Mouse (Mus musculus): Measurements from ENCODE around the gene Fxyd1. TPM values are rescaled to one million over a fixed set of nuclear protein-coding genes. Genes with fewer than 3 reads are reported as not detected.
A peak's percentile ranks its signal among the peaks of the same experiment; 100 is the strongest.

Gene Fxyd1
- polyA plus RNA-seq, 1 experiment from 2014 or later: 78.9 TPM

GRCm38 (mm10) chr7:31097583-31098248 lies 40.7 kb upstream of the Fxyd1 start:
- 44% methylated on average over 20 of the region's 20 CpGs for WGBS

GRCm38 (mm10) chr7:31096892-31097564 lies 40.0 kb upstream of the Fxyd1 start:
- H3K27me3 ChIP-seq (replicated peaks; ENCODE audit: control insufficient read depth, insufficient read depth, low read length): no peaks in the 10 kb centered on the region
- H3K4me1 ChIP-seq (replicated peaks; ENCODE audit: control insufficient read depth, insufficient read depth, low read length): no peaks in the 10 kb centered on the region
- no peak overlapping the region for H3K4me2 ChIP-seq (replicated peaks; ENCODE audit: low read depth)
- no peak overlapping the region for H3K27ac ChIP-seq (ENCODE audit: low read depth, low read length)
- no peak overlapping the region for H3K4me3 ChIP-seq (ENCODE audit: low read depth, low read length)
- TF ChIP-seq CTCF (IDR thresholded peaks at IDR 0.05; ENCODE audit: low read depth): no peak
- ATAC-seq: no peak
- 77% methylated on average over 9 of the region's 9 CpGs for WGBS
- H3K9ac ChIP-seq (ENCODE audit: low read depth, low read length): no peak overlapping the region
- H3K36me3 ChIP-seq (ENCODE audit: control insufficient read depth, insufficient read depth): no peaks in the 10 kb centered on the region
- no peaks in the 10 kb centered on the region for H3K9me3 ChIP-seq (ENCODE audit: control insufficient read depth)

More at GRCm38 (mm10) chr7:31097583-31098248, 40.7 kb upstream of the Fxyd1 start:
- Histone ChIP-seq H3K4me1 (replicated peaks; ENCODE audit: control insufficient read depth, insufficient read depth, low read length) (no peaks in the 10 kb centered on the region), H3K9me3 (ENCODE audit: control insufficient read depth) (no peaks in the 10 kb centered on the region), H3K4me2 (replicated peaks; ENCODE audit: low read depth) (peak overlapping the region; percentile 50), H3K9ac (ENCODE audit: low read depth, low read length) (no peak overlapping the region), H3K27me3 (replicated peaks; ENCODE audit: control insufficient read depth, insufficient read depth, low read length) (no peaks in the 10 kb centered on the region), H3K36me3 (ENCODE audit: control insufficient read depth, insufficient read depth) (no peaks in the 10 kb centered on the region), H3K27ac (ENCODE audit: low read depth, low read length) (no peak overlapping the region), H3K4me3 (ENCODE audit: low read depth, low read length) (no peak overlapping the region)
- peak; percentile 71 for ATAC-seq
- peak; percentile 96 for TF ChIP-seq CTCF (IDR thresholded peaks at IDR 0.05; ENCODE audit: low read depth)

- Histone ChIP-seq H3K27me3 (replicated peaks; ENCODE audit: control insufficient read depth, insufficient read depth, low read length) (no peaks in the 10 kb centered on the region), H3K4me3 (ENCODE audit: low read depth, low read length) (no peak overlapping the region), H3K27ac (ENCODE audit: low read depth, low read length) (no peak overlapping the region), H3K9ac (ENCODE audit: low read depth, low read length) (no peak overlapping the region), H3K4me1 (replicated peaks; ENCODE audit: control insufficient read depth, insufficient read depth, low read length) (no peaks in the 10 kb centered on the region), H3K9me3 (ENCODE audit: control insufficient read depth) (no peaks in the 10 kb centered on the region), H3K4me2 (replicated peaks; ENCODE audit: low read depth) (no peak overlapping the region), H3K36me3 (ENCODE audit: control insufficient read depth, insufficient read depth) (no peaks in the 10 kb centered on the region)
- 28% methylated on average over 12 of the region's 12 CpGs for WGBS
- ATAC-seq: no peak
- TF ChIP-seq CTCF (IDR thresholded peaks at IDR 0.05; ENCODE audit: low read depth): no peak; the same call in 1 of the 2 replicates
These were observed 37.9 kb upstream of the Fxyd1 start for GRCm38 (mm10) chr7:31094774-31095501.

- Histone ChIP-seq H3K36me3 (ENCODE audit: control insufficient read depth, insufficient read depth) (no peaks in the 10 kb centered on the region), H3K4me1 (replicated peaks; ENCODE audit: control insufficient read depth, insufficient read depth, low read length) (no peaks in the 10 kb centered on the region), H3K27ac (ENCODE audit: low read depth, low read length) (no peak overlapping the region), H3K4me2 (replicated peaks; ENCODE audit: low read depth) (no peak overlapping the region), H3K4me3 (ENCODE audit: low read depth, low read length) (no peak overlapping the region), H3K27me3 (replicated peaks; ENCODE audit: control insufficient read depth, insufficient read depth, low read length) (no peaks in the 10 kb centered on the region), H3K9ac (ENCODE audit: low read depth, low read length) (no peak overlapping the region), H3K9me3 (ENCODE audit: control insufficient read depth) (no peaks in the 10 kb centered on the region)
- WGBS: 82% methylated on average over 2 of the region's 2 CpGs
- no peak for ATAC-seq
- TF ChIP-seq CTCF (IDR thresholded peaks at IDR 0.05; ENCODE audit: low read depth): no peak
These were observed 32.7 kb upstream of the Fxyd1 start for GRCm38 (mm10) chr7:31089721-31090120.

GRCm38 (mm10) chr7:31088206-31088605 lies 31.2 kb upstream of the Fxyd1 start:
- no peak for ATAC-seq

GRCm38 (mm10) chr7:31087262-31087661 lies 30.3 kb upstream of the Fxyd1 start:
- Histone ChIP-seq H3K4me2 (replicated peaks; ENCODE audit: low read depth) (no peak overlapping the region), H3K9ac (ENCODE audit: low read depth, low read length) (no peak overlapping the region), H3K4me1 (replicated peaks; ENCODE audit: control insufficient read depth, insufficient read depth, low read length) (no peaks in the 10 kb centered on the region), H3K36me3 (ENCODE audit: control insufficient read depth, insufficient read depth) (no peaks in the 10 kb centered on the region), H3K9me3 (ENCODE audit: control insufficient read depth) (no peaks in the 10 kb centered on the region), H3K4me3 (ENCODE audit: low read depth, low read length) (no peak overlapping the region), H3K27me3 (replicated peaks; ENCODE audit: control insufficient read depth, insufficient read depth, low read length) (no peaks in the 10 kb centered on the region), H3K27ac (ENCODE audit: low read depth, low read length) (no peak overlapping the region)
- 57% methylated on average over 2 of the region's 2 CpGs for WGBS
- no peak for TF ChIP-seq CTCF (IDR thresholded peaks at IDR 0.05; ENCODE audit: low read depth)
- ATAC-seq: no peak

More at GRCm38 (mm10) chr7:31088206-31088605, 31.2 kb upstream of the Fxyd1 start:
- H3K4me3 ChIP-seq (ENCODE audit: low read depth, low read length): no peak overlapping the region
- H3K4me1 ChIP-seq (replicated peaks; ENCODE audit: control insufficient read depth, insufficient read depth, low read length): no peaks in the 10 kb centered on the region
- 70% methylated on average over 3 of the region's 3 CpGs for WGBS
- no peak overlapping the region for H3K27ac ChIP-seq (ENCODE audit: low read depth, low read length)
- H3K36me3 ChIP-seq (ENCODE audit: control insufficient read depth, insufficient read depth): no peaks in the 10 kb centered on the region
- no peaks in the 10 kb centered on the region for H3K27me3 ChIP-seq (replicated peaks; ENCODE audit: control insufficient read depth, insufficient read depth, low read length)
- H3K9ac ChIP-seq (ENCODE audit: low read depth, low read length): no peak overlapping the region
- no peak overlapping the region for H3K4me2 ChIP-seq (replicated peaks; ENCODE audit: low read depth)
- no peak for TF ChIP-seq CTCF (IDR thresholded peaks at IDR 0.05; ENCODE audit: low read depth)
- H3K9me3 ChIP-seq (ENCODE audit: control insufficient read depth): no peaks in the 10 kb centered on the region
